Mouse (Mus musculus): ENCODE results near the gene Tex22. TPM values are rescaled to one million over a fixed set of nuclear protein-coding genes. Genes with fewer than 3 reads are reported as not detected.

The Tex22 gene
- polyA plus RNA-seq, 1 experiment from 2014 or later = not detected

DNA sequence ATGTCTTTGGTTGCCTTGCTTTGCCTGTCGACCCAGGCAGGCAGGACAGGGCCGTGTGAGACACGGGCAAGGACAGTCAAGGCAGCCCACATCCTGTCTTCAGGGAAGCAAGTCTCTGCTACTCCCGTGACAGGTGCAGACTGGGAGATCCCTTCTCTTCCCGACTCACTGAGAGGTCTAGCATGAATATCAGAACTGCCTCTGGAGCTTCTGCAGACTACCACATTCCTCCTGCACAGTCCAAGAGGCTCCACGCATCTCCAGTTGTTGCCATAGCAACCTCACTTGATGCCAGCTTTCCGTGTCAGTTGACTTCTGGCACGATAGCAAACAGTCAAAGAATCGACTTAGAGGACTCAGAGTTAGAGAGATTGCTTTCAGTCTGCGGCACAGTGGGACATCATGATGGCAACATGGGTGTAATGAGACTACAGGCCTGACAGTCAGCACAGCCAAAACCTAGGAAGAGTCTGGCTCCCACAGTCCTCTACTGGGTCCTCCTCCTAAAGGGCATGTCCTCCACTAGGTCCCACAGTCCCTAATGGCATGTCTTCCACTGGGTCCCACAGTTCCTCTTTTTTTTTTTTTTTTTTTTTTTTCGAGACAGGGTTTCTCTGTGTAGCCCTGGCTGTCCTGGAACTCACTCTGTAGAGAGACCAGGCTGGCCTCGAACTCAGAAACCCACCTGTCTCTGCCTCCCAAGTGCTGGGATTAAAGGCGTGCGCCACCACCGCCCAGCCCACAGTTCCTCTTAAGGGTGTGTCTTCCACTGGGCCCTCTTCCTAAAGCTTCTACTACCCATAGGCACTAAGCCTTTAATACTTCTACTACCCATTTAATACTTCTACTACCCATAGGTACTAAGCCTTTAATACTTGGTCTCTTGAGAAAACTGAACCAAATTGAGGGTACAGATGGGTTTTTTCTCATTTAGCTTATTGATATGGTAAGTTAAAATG lies 32.5 kb upstream of the Tex22 start:
- Histone ChIP-seq H3K27me3 (ENCODE audit: insufficient read depth, poor library complexity, severe bottlenecking) (no peaks in the 10 kb centered on the region), H3K27ac (no peak overlapping the region; the same call in 1 of the 2 replicates), H3K4me3 (no peak overlapping the region), H3K9me3 (no peaks in the 10 kb centered on the region), H3K4me1 (replicated peaks) (peaks cover 11% of the 10 kb centered on the region), H3K36me3 (peaks cover 32% of the 10 kb centered on the region)
- no peak for DNase-seq (ENCODE audit: low spot score)
- WGBS = 70% methylated on average over 15 of the region's 15 CpGs

DNA sequence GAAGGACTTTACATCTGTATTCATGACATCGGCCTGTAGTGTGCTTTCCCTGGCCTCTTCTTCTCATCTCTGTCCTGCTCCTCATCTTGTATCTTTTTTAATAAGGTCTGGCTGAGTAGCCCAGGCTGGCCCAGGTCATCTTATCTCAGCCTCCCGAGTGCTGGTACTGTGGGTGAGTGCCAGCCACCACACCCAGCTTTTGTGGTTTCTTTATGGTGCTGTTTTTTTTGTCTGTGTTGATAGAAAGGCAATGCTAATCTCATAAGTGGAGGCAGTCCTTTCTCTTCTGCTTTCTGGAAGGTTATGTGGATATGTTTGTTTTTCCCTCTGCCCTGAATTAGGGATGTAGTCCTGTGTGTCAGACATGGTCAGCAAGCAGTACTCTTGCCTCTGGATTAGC lies 31.8 kb upstream of the Tex22 start:
- Histone ChIP-seq H3K9me3 (no peaks in the 10 kb centered on the region), H3K4me3 (no peak overlapping the region), H3K4me1 (replicated peaks) (peaks cover 11% of the 10 kb centered on the region), H3K27me3 (ENCODE audit: insufficient read depth, poor library complexity, severe bottlenecking) (no peaks in the 10 kb centered on the region), H3K27ac (no peak overlapping the region), H3K36me3 (peaks cover 39% of the 10 kb centered on the region)
- no peak for DNase-seq (ENCODE audit: low spot score)
- WGBS = 96% methylated on average over 2 of the region's 2 CpGs

GRCm38 (mm10) chr12:113044916-113045677 lies 29.2 kb upstream of the Tex22 start:
- DNase-seq (ENCODE audit: low spot score) = no peak
- H3K36me3 ChIP-seq = peaks cover 62% of the 10 kb centered on the region
- peaks cover 11% of the 10 kb centered on the region for H3K4me1 ChIP-seq (replicated peaks)
- no peaks in the 10 kb centered on the region for H3K27me3 ChIP-seq (ENCODE audit: insufficient read depth, poor library complexity, severe bottlenecking)
- H3K4me3 ChIP-seq = no peak overlapping the region
- 81% methylated on average over 3 of the region's 3 CpGs for WGBS
- H3K27ac ChIP-seq = no peak overlapping the region
- H3K9me3 ChIP-seq = no peaks in the 10 kb centered on the region

DNA sequence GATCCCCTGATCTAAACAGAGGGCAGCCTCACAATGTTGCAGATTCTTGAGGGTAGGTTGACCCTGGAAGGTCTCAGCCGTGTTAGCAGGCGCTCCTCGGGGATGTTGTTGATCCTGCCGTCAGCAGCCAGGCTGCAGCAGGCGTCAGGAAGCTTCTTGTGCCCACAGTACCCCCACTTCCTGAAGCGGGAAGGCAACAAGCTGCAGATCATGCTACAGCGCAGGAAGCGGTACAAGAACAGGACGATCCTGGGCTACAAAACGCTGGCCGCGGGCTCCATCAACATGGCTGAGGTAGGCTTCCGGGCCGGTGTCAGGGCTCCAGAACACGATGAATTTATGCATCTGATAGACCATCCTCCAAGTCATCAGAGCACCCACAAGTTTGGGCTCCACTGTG lies 27.4 kb upstream of the Tex22 start:
- peaks cover 10% of the 10 kb centered on the region for H3K4me1 ChIP-seq (replicated peaks)
- H3K36me3 ChIP-seq = peaks cover 80% of the 10 kb centered on the region
- no peak overlapping the region for H3K4me3 ChIP-seq
- H3K9me3 ChIP-seq = no peaks in the 10 kb centered on the region
- no peaks in the 10 kb centered on the region for H3K27me3 ChIP-seq (ENCODE audit: insufficient read depth, poor library complexity, severe bottlenecking)
- 92% methylated on average over 15 of the region's 15 CpGs for WGBS
- H3K27ac ChIP-seq = no peak overlapping the region
- DNase-seq (ENCODE audit: low spot score) = no peak

- WGBS = 92% methylated on average over 5 of the region's 5 CpGs
- no peak overlapping the region for H3K4me3 ChIP-seq
- H3K36me3 ChIP-seq = peaks cover 91% of the 10 kb centered on the region
- H3K27ac ChIP-seq = no peak overlapping the region
- peaks cover 11% of the 10 kb centered on the region for H3K4me1 ChIP-seq (replicated peaks)
- no peaks in the 10 kb centered on the region for H3K9me3 ChIP-seq
- H3K27me3 ChIP-seq (ENCODE audit: insufficient read depth, poor library complexity, severe bottlenecking) = no peaks in the 10 kb centered on the region
- no peak for DNase-seq (ENCODE audit: low spot score)
These were observed 26.2 kb upstream of the Tex22 start for GRCm38 (mm10) chr12:113048103-113048502.

DNA sequence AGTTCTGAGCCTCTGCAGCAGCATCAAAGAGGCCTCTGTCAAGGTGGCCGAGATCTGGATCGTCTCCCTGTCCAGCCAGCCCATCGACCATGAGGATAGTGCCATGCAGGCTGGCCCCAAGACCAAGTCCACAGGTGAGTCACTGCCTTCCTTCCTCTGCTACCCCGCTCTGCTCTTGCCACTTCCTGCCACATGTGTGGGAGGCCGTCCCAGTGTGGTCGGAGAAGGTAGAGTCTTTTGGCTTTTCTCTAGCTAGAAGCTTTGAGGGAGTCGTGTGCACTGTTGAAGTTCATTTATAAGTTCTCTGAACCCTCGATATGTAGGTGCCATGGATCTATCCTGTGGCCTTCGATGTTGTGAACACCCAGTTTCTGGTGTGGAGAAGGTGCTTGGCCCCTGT lies 24.5 kb upstream of the Tex22 start:
- H3K36me3 ChIP-seq = peaks cover 95% of the 10 kb centered on the region
- WGBS = 93% methylated on average over 9 of the region's 9 CpGs
- no peak for DNase-seq (ENCODE audit: low spot score)

GRCm38 (mm10) chr12:113050671-113051070 lies 23.6 kb upstream of the Tex22 start:
- no peak for DNase-seq (ENCODE audit: low spot score)
- H3K36me3 ChIP-seq = peaks cover 94% of the 10 kb centered on the region
- no peaks in the 10 kb centered on the region for H3K9me3 ChIP-seq
- H3K4me3 ChIP-seq = no peak overlapping the region
- H3K27me3 ChIP-seq (ENCODE audit: insufficient read depth, poor library complexity, severe bottlenecking) = no peaks in the 10 kb centered on the region
- 88% methylated on average over 12 of the region's 12 CpGs for WGBS
- H3K27ac ChIP-seq = no peak overlapping the region
- peaks cover 11% of the 10 kb centered on the region for H3K4me1 ChIP-seq (replicated peaks)

More for the DNA sequence above, 24.5 kb upstream of the Tex22 start:
- no peak overlapping the region for H3K4me3 ChIP-seq
- H3K27me3 ChIP-seq (ENCODE audit: insufficient read depth, poor library complexity, severe bottlenecking) = no peaks in the 10 kb centered on the region
- peaks cover 11% of the 10 kb centered on the region for H3K4me1 ChIP-seq (replicated peaks)
- no peaks in the 10 kb centered on the region for H3K9me3 ChIP-seq
- H3K27ac ChIP-seq = no peak overlapping the region

GRCm38 (mm10) chr12:113051628-113052403 lies 22.5 kb upstream of the Tex22 start:
- Histone ChIP-seq H3K27ac (peak overlapping the region; percentile 59; the same call in 1 of the 2 replicates), H3K36me3 (peaks cover 94% of the 10 kb centered on the region)

DNA sequence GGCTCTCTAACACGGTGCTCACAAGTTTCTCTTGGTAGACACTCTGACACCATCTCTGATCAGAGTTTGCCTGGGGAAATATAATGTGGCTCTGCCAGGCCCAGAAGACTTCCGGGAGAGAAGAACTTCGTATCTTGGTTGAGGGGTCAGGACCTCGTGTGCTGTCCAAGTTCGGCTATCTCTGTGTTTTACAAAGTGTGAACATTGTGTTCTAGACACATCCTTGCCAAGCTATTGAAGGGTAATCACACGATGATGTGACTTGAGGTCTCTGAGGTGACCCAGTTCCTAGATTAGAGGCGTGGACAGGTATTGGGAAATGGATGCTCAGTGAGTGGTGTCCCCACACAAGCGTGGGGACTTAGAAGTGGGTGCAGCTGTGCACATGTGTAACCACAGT lies 18.2 kb upstream of the Tex22 start:
- Histone ChIP-seq H3K27ac (no peak overlapping the region), H3K9me3 (no peaks in the 10 kb centered on the region), H3K4me1 (replicated peaks) (peaks cover 9% of the 10 kb centered on the region), H3K27me3 (ENCODE audit: insufficient read depth, poor library complexity, severe bottlenecking) (no peaks in the 10 kb centered on the region), H3K36me3 (peaks cover 96% of the 10 kb centered on the region), H3K4me3 (no peak overlapping the region)
- WGBS = 91% methylated on average over 8 of the region's 8 CpGs
- DNase-seq (ENCODE audit: low spot score) = no peak

More at GRCm38 (mm10) chr12:113051628-113052403, 22.5 kb upstream of the Tex22 start:
- Histone ChIP-seq H3K27me3 (ENCODE audit: insufficient read depth, poor library complexity, severe bottlenecking) (no peaks in the 10 kb centered on the region), H3K9me3 (no peaks in the 10 kb centered on the region), H3K4me1 (replicated peaks) (peaks cover 11% of the 10 kb centered on the region), H3K4me3 (no peak overlapping the region)
- DNase-seq (ENCODE audit: low spot score) = peak; percentile 15
- 56% methylated on average over 9 of the region's 9 CpGs for WGBS

- WGBS = 92% methylated on average over 5 of the region's 5 CpGs
- Histone ChIP-seq H3K27me3 (ENCODE audit: insufficient read depth, poor library complexity, severe bottlenecking) (no peaks in the 10 kb centered on the region), H3K9me3 (no peaks in the 10 kb centered on the region), H3K27ac (no peak overlapping the region), H3K4me1 (replicated peaks) (no peaks in the 10 kb centered on the region), H3K4me3 (no peak overlapping the region), H3K36me3 (peaks cover 99% of the 10 kb centered on the region)
- DNase-seq (ENCODE audit: low spot score) = no peak
These were observed 14.1 kb upstream of the Tex22 start for GRCm38 (mm10) chr12:113060178-113060577.

DNA sequence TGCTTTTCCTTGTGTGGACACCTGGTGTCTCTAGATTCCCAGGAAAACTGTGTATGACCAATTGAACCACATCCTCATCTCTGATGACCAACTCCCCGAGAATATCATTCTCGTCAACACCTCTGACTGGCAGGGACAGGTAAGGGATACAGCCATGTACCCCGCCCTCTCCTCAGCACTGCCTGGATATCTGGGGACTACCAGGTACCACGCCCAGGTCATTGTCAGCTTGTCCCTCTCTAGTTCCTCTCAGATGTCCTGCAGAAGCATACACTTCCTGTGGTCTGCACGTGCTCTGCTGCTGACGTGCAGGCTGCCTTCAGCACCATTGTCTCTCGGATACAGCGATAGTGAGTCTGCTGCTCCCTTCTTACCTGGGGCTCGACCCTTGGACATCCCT lies 12.7 kb upstream of the Tex22 start:
- Histone ChIP-seq H3K4me3 (no peak overlapping the region), H3K36me3 (peaks cover 98% of the 10 kb centered on the region), H3K4me1 (replicated peaks) (no peaks in the 10 kb centered on the region), H3K27me3 (ENCODE audit: insufficient read depth, poor library complexity, severe bottlenecking) (no peaks in the 10 kb centered on the region), H3K9me3 (no peaks in the 10 kb centered on the region), H3K27ac (no peak overlapping the region)
- DNase-seq (ENCODE audit: low spot score) = no peak
- 88% methylated on average over 9 of the region's 9 CpGs for WGBS

DNA sequence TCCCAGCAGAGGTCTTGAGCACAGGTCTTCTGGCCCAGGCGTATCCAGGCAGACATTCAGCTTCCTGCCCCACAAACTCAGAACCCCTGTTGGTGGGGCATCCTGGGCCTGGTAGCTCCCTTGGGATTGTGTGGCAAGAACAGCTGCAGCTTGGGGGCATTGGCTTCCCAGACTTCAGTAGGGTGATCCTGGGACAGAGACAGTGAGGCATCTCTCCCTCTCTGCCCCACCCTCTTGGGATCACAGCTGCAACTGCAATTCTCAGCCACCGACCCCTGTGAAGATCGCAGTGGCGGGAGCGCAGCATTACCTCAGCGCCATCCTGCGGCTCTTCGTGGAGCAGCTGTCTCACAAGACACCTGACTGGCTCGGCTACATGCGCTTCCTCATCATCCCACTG lies 12.1 kb upstream of the Tex22 start:
- no peaks in the 10 kb centered on the region for H3K9me3 ChIP-seq
- no peak overlapping the region for H3K4me3 ChIP-seq
- H3K27ac ChIP-seq = no peak overlapping the region
- H3K27me3 ChIP-seq (ENCODE audit: insufficient read depth, poor library complexity, severe bottlenecking) = no peaks in the 10 kb centered on the region
- no peak for DNase-seq (ENCODE audit: low spot score)
- WGBS = 84% methylated on average over 10 of the region's 10 CpGs
- no peaks in the 10 kb centered on the region for H3K4me1 ChIP-seq (replicated peaks)
- peaks cover 98% of the 10 kb centered on the region for H3K36me3 ChIP-seq

Data from hindbrain, embryonic 10.5 days (tissue).